17 mouse cellular contexts compared by ENCODE assay signal in genomic region chr12:99331341-99331947, GRCm38 (mm10).
DNase-seq lines count a peak whose midpoint lies in the region; ATAC-seq and TF ChIP-seq lines count a peak whose summit lies in the region.
"Had no signal": no experiment of that assay in that cellular context is flagged by ENCODE, and none has a peak within 500 bp of the region (broad histone marks: within the 10 kb centered on the region; RNA-seq: fewer than 3 reads in every experiment).

No protein-coding gene starts in this region.

- no peaks in the 10 kb centered on the region for H3K79me2 ChIP-seq in MEL (ENCODE audit: control insufficient read depth, insufficient read depth, low read length, poor library complexity)

- peak; percentile 47 for DNase-seq in intestine, embryonic 14.5 days (ENCODE audit: low spot score)
- DNase-seq in MEL (ENCODE audit: low read depth, low spot score): peak; percentile 36
- no peak for DNase-seq in embryonic facial prominence, embryonic 10.5 days (ENCODE audit: low spot score)
- DNase-seq in layer of hippocampus, adult 8-10 months (ENCODE audit: low spot score in 2 of 2): no peak
- DNase-seq in adrenal gland, adult 2 months: no peak
- no peak for DNase-seq in embryo, embryonic 10 days (ENCODE audit: low spot score)
- DNase-seq: layer of hippocampus, adult 9-11 months; lung, embryonic 14.5 days; retina, postnatal 1 day had no signal

- no peak overlapping the region for H3K9ac ChIP-seq in intestine, embryonic 14.5 days (ENCODE audit: low read length)
- H3K9ac ChIP-seq in intestine, embryonic 16.5 days (ENCODE audit: low read depth, low read length): no peak overlapping the region
- H3K9ac ChIP-seq in MEL (ENCODE audit: control insufficient read depth, low read depth, low read length, poor library complexity, severe bottlenecking): no peak overlapping the region
- H3K9ac ChIP-seq in liver, embryonic 15.5 days: no peak overlapping the region
- H3K9ac ChIP-seq: embryonic facial prominence, embryonic 13.5 days; hindbrain, embryonic 12.5 days; lung, embryonic 14.5 days; midbrain, embryonic 12.5 days; neural tube, embryonic 13.5 days had no signal

- H3K27me3 ChIP-seq in intestine, embryonic 14.5 days (replicated peaks; ENCODE audit: control insufficient read depth, insufficient read depth, low read length): no peaks in the 10 kb centered on the region
- H3K27me3 ChIP-seq in intestine, embryonic 16.5 days (replicated peaks; ENCODE audit: control insufficient read depth, insufficient read depth, low read length): no peaks in the 10 kb centered on the region
- no peaks in the 10 kb centered on the region for H3K27me3 ChIP-seq in MEL (ENCODE audit: control insufficient read depth in 1 of 2, insufficient read depth in 2 of 2, low read length in 2 of 2)
- H3K27me3 ChIP-seq in embryonic facial prominence, embryonic 10.5 days (replicated peaks; ENCODE audit: low read depth, poor library complexity, severe bottlenecking): no peaks in the 10 kb centered on the region
- no peaks in the 10 kb centered on the region for H3K27me3 ChIP-seq in liver, embryonic 15.5 days
- H3K27me3 ChIP-seq: embryonic facial prominence, embryonic 13.5 days; hindbrain, embryonic 12.5 days; midbrain, embryonic 12.5 days; neural tube, embryonic 13.5 days had no signal

- H3K36me3 ChIP-seq in intestine, embryonic 14.5 days (ENCODE audit: control insufficient read depth, insufficient read depth, low read length): no peaks in the 10 kb centered on the region
- H3K36me3 ChIP-seq in intestine, embryonic 16.5 days (ENCODE audit: control insufficient read depth, insufficient read depth, low read length): no peaks in the 10 kb centered on the region
- peaks cover 0 to 15% of the 10 kb centered on the region in 2 experiments; a peak in 2 of 4 replicates for H3K36me3 ChIP-seq in MEL (ENCODE audit: control insufficient read depth in 1 of 2, insufficient read depth in 2 of 2, low read length in 2 of 2)
- H3K36me3 ChIP-seq in embryonic facial prominence, embryonic 10.5 days (replicated peaks): 0 out of 2 replicates have a peak, but pooled peaks cover 5% of the 10 kb centered on the region
- no peaks in the 10 kb centered on the region for H3K36me3 ChIP-seq in liver, embryonic 15.5 days (replicated peaks)
- H3K36me3 ChIP-seq: hindbrain, embryonic 12.5 days; midbrain, embryonic 12.5 days; neural tube, embryonic 13.5 days had no signal

- no peak for TF ChIP-seq POLR2A in MEL (IDR thresholded peaks at IDR 0.05; ENCODE audit: control insufficient read depth in 1 of 2, insufficient read depth in 1 of 2, low read depth in 1 of 2, low read length in 2 of 2, poor library complexity in 1 of 2)

- H3K27ac ChIP-seq in intestine, embryonic 14.5 days (ENCODE audit: low read depth): no peak overlapping the region
- no peak overlapping the region for H3K27ac ChIP-seq in intestine, embryonic 16.5 days (ENCODE audit: low read length)
- H3K27ac ChIP-seq in MEL (ENCODE audit: control insufficient read depth, low read depth, low read length): no peak overlapping the region
- peak overlapping the region; percentile 76; the same call in 1 of the 2 replicates for H3K27ac ChIP-seq in embryonic facial prominence, embryonic 10.5 days (replicated peaks)
- no peak overlapping the region; the same call in 1 of the 2 replicates for H3K27ac ChIP-seq in liver, embryonic 15.5 days (replicated peaks)
- H3K27ac ChIP-seq: hindbrain, embryonic 12.5 days had no signal

- no peak for TF ChIP-seq RAD21 in MEL (IDR thresholded peaks at IDR 0.05; ENCODE audit: low read depth, low read length)

- H3K4me3 ChIP-seq in intestine, embryonic 14.5 days (ENCODE audit: low read depth, low read length): no peak overlapping the region
- H3K4me3 ChIP-seq in intestine, embryonic 16.5 days (ENCODE audit: low read length): no peak overlapping the region
- no peak overlapping the region for H3K4me3 ChIP-seq in MEL (ENCODE audit: control insufficient read depth in 1 of 2, insufficient read depth in 1 of 2, low read depth in 2 of 2, low read length in 2 of 2)
- no peak overlapping the region for H3K4me3 ChIP-seq in embryonic facial prominence, embryonic 10.5 days
- no peak overlapping the region for H3K4me3 ChIP-seq in liver, embryonic 15.5 days (replicated peaks)
- H3K4me3 ChIP-seq: embryonic facial prominence, embryonic 13.5 days; hindbrain, embryonic 12.5 days; midbrain, embryonic 12.5 days; neural tube, embryonic 13.5 days had no signal

- TF ChIP-seq EP300 in MEL (IDR thresholded peaks at IDR 0.05; ENCODE audit: low read depth in 1 of 2, low read length in 2 of 2): peak; percentile 72 to 79

- WGBS in intestine, embryonic 14.5 days: 34% methylated on average over 7 of the region's 8 CpGs
- WGBS in intestine, embryonic 16.5 days: 30% methylated on average over 7 of the region's 8 CpGs
- WGBS in embryonic facial prominence, embryonic 10.5 days: 44% methylated on average over 8 of the region's 8 CpGs
- 11% methylated on average over 8 of the region's 8 CpGs for WGBS in liver, embryonic 15.5 days (ENCODE audit: insufficient replicate concordance)

- no peak for TF ChIP-seq CTCF in MEL (IDR thresholded peaks at IDR 0.05 in 2 of 3, conservative IDR thresholded peaks at IDR 0.05 in 1 of 3; ENCODE audit: control insufficient read depth in 1 of 3, insufficient read depth in 1 of 3, low read depth in 2 of 3, low read length in 3 of 3, poor library complexity in 1 of 3, severe bottlenecking in 1 of 3)

- no peaks in the 10 kb centered on the region for H3K9me3 ChIP-seq in intestine, embryonic 14.5 days (ENCODE audit: control insufficient read depth, low read length)
- no peaks in the 10 kb centered on the region for H3K9me3 ChIP-seq in intestine, embryonic 16.5 days (ENCODE audit: control insufficient read depth, low read length)
- H3K9me3 ChIP-seq in MEL (replicated peaks; ENCODE audit: insufficient read depth, low read length): no peaks in the 10 kb centered on the region
- H3K9me3 ChIP-seq in embryonic facial prominence, embryonic 10.5 days: no peaks in the 10 kb centered on the region
- no peaks in the 10 kb centered on the region for H3K9me3 ChIP-seq in liver, embryonic 15.5 days (replicated peaks)
- H3K9me3 ChIP-seq: embryonic facial prominence, embryonic 13.5 days; hindbrain, embryonic 12.5 days; midbrain, embryonic 12.5 days; neural tube, embryonic 13.5 days had no signal

- no peak for ATAC-seq in intestine, embryonic 14.5 days (replicated peaks; ENCODE audit: low FRiP score, low TSS enrichment, low read depth)
- no peak for ATAC-seq in intestine, embryonic 16.5 days
- ATAC-seq in liver, embryonic 15.5 days (ENCODE audit: insufficient read depth): peak; percentile 84
- ATAC-seq: CD4-positive, CD25-positive, alpha-beta regulatory T cell, adult 4 months; forebrain, embryonic 16.5 days had no signal

- H3K4me2 ChIP-seq in intestine, embryonic 14.5 days (ENCODE audit: low read length): no peak overlapping the region
- H3K4me2 ChIP-seq in intestine, embryonic 16.5 days (ENCODE audit: low read depth, low read length): no peak overlapping the region
- peak overlapping the region; percentile 48 for H3K4me2 ChIP-seq in liver, embryonic 15.5 days
- H3K4me2 ChIP-seq: hindbrain, embryonic 12.5 days; lung, embryonic 14.5 days; midbrain, embryonic 12.5 days; neural tube, embryonic 13.5 days had no signal

- peaks cover 20% of the 10 kb centered on the region for H3K4me1 ChIP-seq in intestine, embryonic 14.5 days (replicated peaks; ENCODE audit: control insufficient read depth, insufficient read depth, low read length)
- H3K4me1 ChIP-seq in intestine, embryonic 16.5 days (ENCODE audit: control insufficient read depth, insufficient read depth, low read length): peaks cover 21% of the 10 kb centered on the region
- H3K4me1 ChIP-seq in MEL (ENCODE audit: control insufficient read depth in 1 of 2, insufficient read depth in 2 of 2, low read length in 2 of 2): peaks cover 4 to 20% of the 10 kb centered on the region in 2 experiments
- peaks cover 75% of the 10 kb centered on the region for H3K4me1 ChIP-seq in embryonic facial prominence, embryonic 10.5 days
- H3K4me1 ChIP-seq in liver, embryonic 15.5 days (replicated peaks): peaks cover 59% of the 10 kb centered on the region

TF ChIP-seq in MEL, 35 proteins besides CTCF, POLR2A, EP300 and RAD21 (continues in another document):
- TF ChIP-seq ETS1 (IDR thresholded peaks at IDR 0.05; ENCODE audit: low read depth, low read length): peak; percentile 50; the same call in 1 of the 2 replicates
- TF ChIP-seq ELF1 (IDR thresholded peaks at IDR 0.05; ENCODE audit: low read depth, low read length): no peak
- no peak for TF ChIP-seq POLR2AphosphoS2 (IDR thresholded peaks at IDR 0.05; ENCODE audit: low read length)
- no peak for TF ChIP-seq ZMIZ1 (IDR thresholded peaks at IDR 0.05; ENCODE audit: low read depth, low read length)
- TF ChIP-seq TBP (IDR thresholded peaks at IDR 0.05; ENCODE audit: low read depth, low read length): no peak
- TF ChIP-seq ZNF384 (IDR thresholded peaks at IDR 0.05; ENCODE audit: low read depth, low read length): no peak
- no peak for TF ChIP-seq CHD2 (IDR thresholded peaks at IDR 0.05; ENCODE audit: low read length)
- no peak for TF ChIP-seq NELFE (IDR thresholded peaks at IDR 0.05; ENCODE audit: low read depth, low read length)
- no peak for TF ChIP-seq MYB (IDR thresholded peaks at IDR 0.05; ENCODE audit: low read depth, low read length)
- no peak for TF ChIP-seq GABPA (IDR thresholded peaks at IDR 0.05; ENCODE audit: low read depth, low read length)
- TF ChIP-seq MAZ (IDR thresholded peaks at IDR 0.05; ENCODE audit: low read depth, low read length): 0 out of 2 replicates have a peak, but pooled peaks have one; percentile 34
- no peak for TF ChIP-seq BHLHE40 (IDR thresholded peaks at IDR 0.05; ENCODE audit: borderline replicate concordance, low read depth, low read length)
- no peak for TF ChIP-seq USF1 (IDR thresholded peaks at IDR 0.05; ENCODE audit: low read depth, low read length)
- TF ChIP-seq UBTF (IDR thresholded peaks at IDR 0.05; ENCODE audit: borderline replicate concordance, insufficient read depth, low read depth, low read length): no peak
- TF ChIP-seq KAT2A (conservative IDR thresholded peaks at IDR 0.05; ENCODE audit: low read depth, low read length): no peak
- TF ChIP-seq MEF2A (IDR thresholded peaks at IDR 0.05; ENCODE audit: extremely low read depth, insufficient replicate concordance, low read depth, low read length, poor library complexity, severe bottlenecking): no peak
- peak; percentile 34; the same call in 1 of the 2 replicates for TF ChIP-seq RCOR1 (IDR thresholded peaks at IDR 0.05; ENCODE audit: low read depth, low read length)
- no peak for TF ChIP-seq HCFC1 (IDR thresholded peaks at IDR 0.05; ENCODE audit: low read depth, low read length)
- TF ChIP-seq E2F4 (IDR thresholded peaks at IDR 0.05; ENCODE audit: borderline replicate concordance, low read depth, low read length): no peak
- no peak for TF ChIP-seq POLR2AphosphoS5 (IDR thresholded peaks at IDR 0.05; ENCODE audit: borderline replicate concordance, low read depth, low read length)
- TF ChIP-seq JUND (IDR thresholded peaks at IDR 0.05; ENCODE audit: low read depth, low read length): no peak
- no peak for TF ChIP-seq CHD1 (IDR thresholded peaks at IDR 0.05; ENCODE audit: low read depth, low read length)

Comparison
In these comparisons a context has a peak if more than half of its experiments do, and no peak if none do; other contexts are left out.
1. DNase-seq: peak in intestine, embryonic 14.5 days (single experiment) and MEL (single experiment); none in embryonic facial prominence, embryonic 10.5 days (single experiment), layer of hippocampus, adult 8-10 months (0 of 2), adrenal gland, adult 2 months (single experiment) and embryo, embryonic 10 days (single experiment).